Mouse (Mus musculus) left cerebral cortex, adult 18-20 months (tissue): ENCODE results near the gene Vwa5b1. TPM values are rescaled to one million over a fixed set of nuclear protein-coding genes. Genes with fewer than 3 reads are reported as not detected.
A peak's percentile ranks its signal among the peaks of the same experiment; 100 is the strongest.

Experiments used
- DNase-seq, 2 experiments: peaks; one replicate each; pipeline ENCODE4 v3.0.0; 2021 to 2022; ENCODE audit warnings: low spot score in 2 of 2, mixed read lengths in 1 of 2
- long read RNA-seq, 2 experiments: library from polyadenylated mRNA; stranded (forward); transcript quantifications; one replicate each; pipeline ENCODE4 v2.0.0; 2021
- total RNA-seq, 2 experiments: library from RNA; stranded (reverse); gene quantifications; 2 replicates each; pipeline ENCODE4 v1.2.3; 2021

Vwa5b1 gene
- total RNA-seq = 1 to 10 TPM; 4.2 to 4.6 TPM
- long read RNA-seq, experiment 1, partial matches to known transcripts = 0 of 2 reads
- long read RNA-seq, experiment 1, other reads (novel, unspliced or antisense) = 2 of 2 reads
- long read RNA-seq, experiment 2, partial matches to known transcripts = 0 of 1 reads
- long read RNA-seq, experiment 2, other reads (novel, unspliced or antisense) = 1 of 1 reads

GRCm38 (mm10) chr4:138635428-138636145, at the start of gene Vwa5b1:
Gene Vwa5b1 (minus strand): TSS chr4:138635884.
- no peak for DNase-seq

- no peak for DNase-seq
Observed at GRCm38 (mm10) chr4:138682760-138683159, 47.1 kb upstream of the Vwa5b1 start.

- no peak for DNase-seq
Observed at GRCm38 (mm10) chr4:138680124-138680523, 44.4 kb upstream of the Vwa5b1 start.

DNA sequence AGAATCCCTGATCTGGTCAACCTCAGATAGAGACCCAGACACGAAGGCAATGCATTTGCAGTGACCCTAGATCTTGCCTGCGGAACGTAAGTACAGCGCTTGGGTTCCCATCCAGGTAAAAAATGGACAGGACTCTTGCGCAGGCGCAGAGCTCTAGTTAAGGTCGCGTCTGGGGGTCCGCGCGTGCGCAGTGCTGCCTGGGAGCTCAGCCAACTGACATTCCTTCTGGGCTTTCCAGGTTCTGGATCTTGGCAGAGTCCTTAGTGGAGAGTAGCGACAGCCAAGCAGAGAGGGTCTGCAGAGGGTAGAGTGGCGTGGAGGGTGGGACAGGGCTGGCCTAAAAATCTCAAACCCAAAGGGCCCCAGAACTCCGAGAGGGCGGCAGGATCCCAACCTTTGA, 41.9 kb upstream of the Vwa5b1 start:
- DNase-seq = peak; percentile 65 to 68

- DNase-seq = no peak
Observed at GRCm38 (mm10) chr4:138676480-138676879, 40.8 kb upstream of the Vwa5b1 start.

DNA sequence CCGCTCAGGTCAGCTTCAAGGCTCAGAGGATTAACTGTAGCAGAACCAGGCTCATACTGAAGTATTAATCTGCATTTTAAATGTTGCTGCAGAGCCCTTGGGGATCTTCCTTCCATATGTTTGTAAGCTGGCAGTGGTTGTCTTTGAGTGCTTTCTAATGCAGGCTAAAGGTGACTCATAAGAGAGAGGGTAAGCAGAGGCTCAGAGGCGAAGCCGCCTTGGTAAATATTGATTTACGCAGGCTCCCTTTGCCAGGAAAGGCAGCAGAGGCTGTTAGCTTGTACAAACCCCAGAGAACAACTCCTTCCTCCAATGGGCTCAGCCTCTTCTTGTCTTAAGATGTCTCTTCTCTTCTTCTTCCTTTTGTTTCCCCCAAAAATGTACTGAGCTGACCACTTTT, 36.5 kb upstream of the Vwa5b1 start:
- no peak for DNase-seq

DNA sequence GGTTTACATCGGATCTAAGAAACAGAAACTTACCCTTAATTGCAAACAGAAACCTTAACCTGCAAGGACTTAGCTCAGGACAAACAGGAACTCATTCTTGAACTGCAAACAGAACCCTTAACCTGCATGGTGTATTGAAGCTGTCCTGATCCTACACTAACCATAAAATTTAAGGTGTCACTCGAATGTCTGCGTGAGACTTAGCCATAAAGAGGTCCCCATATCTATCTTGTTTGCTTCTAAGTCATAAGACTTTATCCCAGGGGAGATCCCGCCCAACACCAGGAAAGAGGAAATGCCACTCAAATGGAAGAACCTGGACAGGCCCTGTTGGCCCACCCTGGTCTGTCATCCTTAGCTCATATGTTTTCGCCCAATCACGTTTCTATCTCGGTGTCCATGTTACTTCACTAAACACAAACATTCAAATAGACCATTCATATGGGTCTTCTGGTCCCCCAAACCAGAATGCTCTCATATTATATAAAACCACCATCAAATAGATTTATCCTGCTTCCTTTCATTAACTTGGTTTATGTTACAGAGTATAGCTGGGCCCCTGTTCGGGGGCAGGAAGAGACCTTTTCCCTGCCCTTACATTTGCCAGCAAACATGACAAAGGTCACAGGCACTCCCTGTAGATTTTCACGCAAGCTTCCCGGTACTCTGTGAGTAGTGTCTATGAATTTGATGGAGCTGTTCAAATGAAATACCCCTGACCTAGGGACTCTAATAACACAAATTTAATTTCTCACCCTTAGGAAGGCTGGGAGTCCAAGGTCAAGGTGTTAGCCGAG, 34.6 kb upstream of the Vwa5b1 start:
- DNase-seq = no peak

DNA sequence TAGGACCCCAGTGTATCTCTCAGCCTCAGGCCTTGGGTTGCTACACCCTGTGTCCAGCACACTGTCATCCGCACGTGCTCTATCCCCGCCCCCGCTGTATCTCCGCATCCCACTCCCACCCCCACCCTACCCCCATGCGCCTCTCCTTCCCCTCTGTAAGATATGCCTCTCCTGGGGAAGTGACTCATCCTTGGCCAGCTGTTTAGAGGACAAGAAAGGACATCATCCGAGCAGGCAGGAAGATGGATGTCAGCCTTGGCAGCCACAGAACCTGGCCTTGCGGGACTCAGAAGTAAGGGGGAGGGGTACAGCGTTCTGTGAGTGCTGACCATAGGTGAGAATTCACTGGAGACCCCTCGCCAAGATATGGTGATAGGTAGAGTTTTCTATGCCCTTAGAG, 30.8 kb upstream of the Vwa5b1 start:
- DNase-seq = no peak

GRCm38 (mm10) chr4:138659936-138660602, 24.4 kb upstream of the Vwa5b1 start:
- peak; percentile 42 to 77 for DNase-seq

DNA sequence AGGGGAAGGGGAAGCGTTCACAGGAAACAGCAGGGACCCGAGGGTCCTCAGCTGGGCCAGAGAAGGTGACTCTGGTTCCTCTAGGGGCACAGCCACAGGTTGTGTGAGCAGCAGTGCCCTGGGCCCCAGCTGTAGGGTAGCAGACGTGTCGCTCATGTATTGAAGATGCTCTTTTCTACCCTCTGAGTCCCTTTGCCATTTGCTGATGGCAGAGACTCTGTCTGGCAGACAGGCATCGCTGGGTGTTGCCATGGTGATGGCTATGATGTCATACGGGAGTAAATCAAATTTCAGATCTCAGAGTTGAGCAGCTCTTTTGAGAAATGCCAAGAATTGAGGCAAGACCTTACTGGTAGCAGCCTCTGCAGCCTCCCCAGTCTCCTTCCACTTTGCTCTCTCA, 17.4 kb upstream of the Vwa5b1 start:
- no peak for DNase-seq

GRCm38 (mm10) chr4:138651881-138652280, 16.2 kb upstream of the Vwa5b1 start:
- DNase-seq = no peak

DNA sequence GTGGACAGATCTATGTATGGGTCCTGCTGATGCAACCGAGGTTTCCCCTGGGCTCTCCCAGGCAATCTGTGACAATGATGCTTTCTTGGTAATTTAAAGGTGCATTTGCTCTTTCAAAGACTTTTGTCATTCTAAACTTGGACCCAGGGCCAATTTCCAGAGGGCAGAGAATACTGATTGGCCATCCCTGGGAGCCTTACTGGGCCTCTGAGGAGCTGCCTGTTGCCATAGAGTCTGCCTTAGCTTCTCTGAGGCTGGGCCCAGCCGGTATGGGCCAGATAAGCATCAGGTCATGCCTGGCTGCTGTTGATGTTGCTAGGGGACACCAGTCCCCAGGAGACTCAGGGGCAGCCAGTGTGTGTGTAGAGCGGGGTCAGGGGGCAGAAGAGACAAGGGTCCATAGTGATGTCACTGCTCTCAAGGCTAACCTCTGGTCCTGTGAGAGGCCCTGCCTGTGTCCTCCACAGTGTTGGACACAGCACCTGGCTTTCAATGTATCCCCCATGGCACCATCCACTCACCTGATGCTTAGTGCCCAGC, 12.5 kb upstream of the Vwa5b1 start:
- DNase-seq = no peak

- DNase-seq = no peak
Observed at GRCm38 (mm10) chr4:138642272-138642671, 6.6 kb upstream of the Vwa5b1 start.

GRCm38 (mm10) chr4:138636146-138636511, 445 bp upstream of the Vwa5b1 start:
- DNase-seq = no peak

DNA sequence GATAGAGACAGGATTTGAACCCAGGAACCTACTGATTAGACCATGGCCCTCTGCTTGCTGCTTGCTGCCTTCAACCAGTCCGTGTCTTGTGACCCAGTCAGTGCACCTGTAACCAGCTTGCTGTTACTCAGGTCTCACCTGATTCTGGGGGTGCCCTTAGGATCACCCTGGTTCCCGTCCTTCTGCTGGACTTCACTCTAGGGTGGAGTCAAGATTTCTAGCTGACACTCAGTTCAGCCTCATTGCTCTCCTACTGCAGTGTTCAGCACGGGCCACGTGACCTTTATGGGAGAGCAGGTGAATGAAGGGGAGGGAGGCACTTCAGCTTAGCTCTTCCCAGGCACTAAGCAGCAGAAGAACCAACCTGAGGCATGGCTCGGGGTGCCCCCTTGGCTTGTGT, 7.4 kb downstream of the Vwa5b1 start:
- DNase-seq = no peak

GRCm38 (mm10) chr4:138614454-138614853, 21.2 kb downstream of the Vwa5b1 start:
- no peak for DNase-seq

DNA sequence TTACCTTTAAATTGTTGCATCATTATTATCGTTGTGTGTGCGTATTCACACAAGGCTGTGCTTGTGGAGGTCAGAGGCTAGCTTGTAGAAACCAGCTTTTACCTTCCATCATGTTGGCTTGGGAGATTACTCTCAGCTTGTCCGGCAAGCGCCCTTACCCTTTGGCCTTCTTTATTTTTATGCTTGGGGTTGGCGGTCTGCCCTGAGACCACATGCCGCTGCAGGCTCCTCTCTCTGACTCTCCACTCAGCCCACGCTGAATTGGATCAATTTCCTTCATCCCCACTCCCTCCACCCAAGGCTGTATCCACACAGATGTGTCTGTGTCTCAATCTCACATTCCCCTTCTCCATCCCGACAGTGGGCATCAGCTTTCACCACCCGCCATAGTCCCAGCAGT, 33.8 kb downstream of the Vwa5b1 start:
- DNase-seq = no peak

- peak in 1 of 2 experiments; percentile 55 for DNase-seq
Observed at GRCm38 (mm10) chr4:138597904-138598347, 37.8 kb downstream of the Vwa5b1 start.

DNA sequence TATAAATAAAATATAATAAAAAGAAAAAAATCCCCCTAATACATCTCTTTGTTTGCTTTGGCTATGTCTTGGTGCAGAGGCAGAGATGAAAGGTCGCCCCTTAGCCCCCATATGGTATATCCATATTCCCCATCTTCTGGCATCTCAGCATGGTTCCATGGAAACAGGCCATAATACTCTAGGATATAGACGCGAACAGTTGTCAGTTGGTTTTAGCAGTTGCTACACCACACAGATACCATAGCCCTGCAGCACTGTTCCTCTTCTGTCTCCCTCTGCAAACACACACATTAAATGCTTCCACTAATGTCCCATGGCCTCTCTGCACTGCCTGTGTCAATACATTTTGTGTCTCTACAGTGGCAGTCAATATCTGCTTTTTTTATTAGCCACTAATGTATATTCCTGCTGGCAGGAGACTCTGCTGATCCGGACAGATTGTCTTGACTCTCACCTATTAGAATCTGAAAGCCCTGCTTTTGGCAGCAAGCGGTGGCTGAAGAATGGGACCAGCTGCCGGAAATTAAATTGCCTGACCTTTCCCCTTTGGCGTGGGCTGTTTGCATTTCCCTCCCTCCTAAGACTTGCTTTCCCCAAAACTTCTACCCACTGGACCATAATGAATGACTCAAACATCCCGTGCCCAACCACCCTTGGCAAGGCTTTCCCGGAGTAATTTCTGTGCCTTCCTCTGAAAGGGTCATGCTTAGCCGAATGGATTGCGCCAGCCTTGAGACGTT, 39.1 kb downstream of the Vwa5b1 start:
- DNase-seq = no peak

- no peak for DNase-seq
Observed at GRCm38 (mm10) chr4:138584946-138585345, 50.7 kb downstream of the Vwa5b1 start.

DNA sequence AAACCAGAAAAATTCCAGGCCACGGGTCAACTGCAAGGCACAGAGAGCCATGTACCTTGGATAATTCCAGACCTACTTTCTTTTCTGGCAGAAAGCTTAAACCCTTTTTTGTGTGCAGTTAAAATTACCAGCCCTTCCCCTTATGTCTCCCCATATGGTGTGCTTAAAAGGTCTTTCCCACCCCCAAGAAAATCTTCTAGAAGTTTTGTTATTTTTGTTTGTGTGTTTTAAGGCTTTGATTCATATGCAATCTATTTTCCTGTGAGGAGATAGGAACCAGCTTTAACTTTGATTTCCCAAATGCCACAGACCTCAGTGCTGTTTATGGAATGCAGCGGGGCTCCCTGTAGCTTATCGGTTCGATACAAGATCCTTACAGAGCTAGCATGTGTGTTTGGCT, 53.2 kb downstream of the Vwa5b1 start:
- DNase-seq = no peak
